8 mouse cellular contexts compared by ENCODE assay signal in the genomic region with DNA sequence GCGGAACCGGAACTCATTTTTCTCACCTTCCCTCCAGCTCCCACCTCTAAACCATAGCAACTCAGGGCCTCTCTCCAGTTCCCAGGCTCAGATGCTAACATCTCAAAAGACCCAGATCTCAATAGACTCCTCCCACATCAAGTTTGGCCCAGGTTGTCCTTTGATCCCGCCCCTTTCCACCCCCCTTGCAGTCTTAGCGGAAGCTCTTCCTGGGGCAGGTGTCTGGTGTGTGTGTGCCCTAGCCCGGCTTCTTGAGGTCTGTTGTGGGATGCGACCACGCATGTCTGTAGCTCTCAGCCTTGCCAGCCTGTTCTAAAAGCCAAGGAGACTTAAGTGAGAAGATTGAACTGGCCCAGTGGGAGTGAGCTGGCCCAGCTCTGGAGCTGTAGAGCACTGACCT. TPM values are rescaled to one million over a fixed set of nuclear protein-coding genes. Genes with fewer than 3 reads are reported as not detected.
DNase-seq lines count a peak whose midpoint lies in the region; ATAC-seq lines count a peak whose summit lies in the region.

No protein-coding gene starts in this region.

- 30% methylated on average over 7 of the region's 7 CpGs for WGBS in kidney, embryonic 14.5 days
- WGBS in midbrain, embryonic 11.5 days, result 52% methylated on average over 7 of the region's 7 CpGs

- H3K9me3 ChIP-seq in kidney, embryonic 14.5 days (ENCODE audit: control insufficient read depth, low read length), result no peaks in the 10 kb centered on the region
- H3K9me3 ChIP-seq in midbrain, embryonic 11.5 days (ENCODE audit: control insufficient read depth, low read length), result no peaks in the 10 kb centered on the region

- peak overlapping the region; percentile 24; the same call in 1 of the 2 replicates for H3K9ac ChIP-seq in kidney, embryonic 14.5 days (ENCODE audit: low read depth, low read length)
- H3K9ac ChIP-seq in midbrain, embryonic 11.5 days (ENCODE audit: low read length), result peak overlapping the region; percentile 14; the same call in 1 of the 2 replicates

- no peak for DNase-seq in kidney, postnatal 10 days
- DNase-seq in cerebellum, adult 9-11 months, result peak; percentile 70
- DNase-seq in induced T-regulatory cell, adult 2 months (ENCODE audit: low read depth), result peak; percentile 94
- no peak for DNase-seq in midbrain, embryonic 11.5 days (ENCODE audit: low spot score, missing footprints)
- peak; percentile 92 for DNase-seq in thymus, postnatal 14 days
- no peak for DNase-seq in left cerebral cortex, adult 18-20 months (ENCODE audit: low spot score in 2 of 2)

- no peak for ATAC-seq in kidney, embryonic 14.5 days (ENCODE audit: low FRiP score, low TSS enrichment)
- ATAC-seq in midbrain, embryonic 11.5 days (ENCODE audit: low FRiP score), result no peak
- no peak for ATAC-seq in granulocyte monocyte progenitor cell, adult 5-6 weeks (replicated peaks; ENCODE audit: poor library complexity, severe bottlenecking)

- H3K36me3 ChIP-seq in kidney, embryonic 14.5 days (ENCODE audit: control insufficient read depth, insufficient read depth, low read length), result peaks cover 82% of the 10 kb centered on the region
- H3K36me3 ChIP-seq in midbrain, embryonic 11.5 days (ENCODE audit: control insufficient read depth, insufficient read depth, low read length), result peaks cover 33% of the 10 kb centered on the region

- no peaks in the 10 kb centered on the region for H3K27me3 ChIP-seq in kidney, embryonic 14.5 days (ENCODE audit: control insufficient read depth, insufficient read depth, low read length)
- H3K27me3 ChIP-seq in midbrain, embryonic 11.5 days (ENCODE audit: control insufficient read depth, insufficient read depth, low read length), result no peaks in the 10 kb centered on the region

- H3K4me1 ChIP-seq in kidney, embryonic 14.5 days (ENCODE audit: control insufficient read depth, insufficient read depth, low read length), result peaks cover 33% of the 10 kb centered on the region
- H3K4me1 ChIP-seq in midbrain, embryonic 11.5 days (ENCODE audit: control insufficient read depth, insufficient read depth, low read length), result peaks cover 22% of the 10 kb centered on the region

- H3K27ac ChIP-seq in kidney, embryonic 14.5 days (ENCODE audit: low read depth, low read length), result no peak overlapping the region; the same call in 1 of the 2 replicates
- H3K27ac ChIP-seq in midbrain, embryonic 11.5 days (ENCODE audit: low read depth, low read length), result no peak overlapping the region

- peak overlapping the region; percentile 33 for H3K4me3 ChIP-seq in kidney, embryonic 14.5 days (ENCODE audit: low read length)
- no peak overlapping the region for H3K4me3 ChIP-seq in midbrain, embryonic 11.5 days (ENCODE audit: low read depth, low read length)

- H3K4me2 ChIP-seq in kidney, embryonic 14.5 days (replicated peaks; ENCODE audit: low read depth, low read length), result peak overlapping the region; percentile 47
- H3K4me2 ChIP-seq in midbrain, embryonic 11.5 days, result peak overlapping the region; percentile 37

RNA-seq across cellular contexts. Expression of a gene that starts 8.6 kb away (rescaled TPM):
- polyA plus RNA-seq in kidney, embryonic 14.5 days (2014; fragmentation: Nextera tagmentation; extraction: Ambion mirVana), result 16.6 and 16.7 TPM in 2 replicates
- 9.8 and 10.0 TPM in 2 replicates for polyA plus RNA-seq in midbrain, embryonic 11.5 days (2014; fragmentation: Nextera tagmentation; extraction: Ambion mirVana)
- total RNA-seq in granulocyte monocyte progenitor cell, adult 5-6 weeks (2014; fragmentation: Nextera tagmentation), result 29.5 and 37.5 TPM in 2 replicates
- 1.2 TPM in 2 replicates for total RNA-seq in granulocyte monocyte progenitor cell, adult 5-6 weeks (2017)
- 10 to 100 TPM; 34.0 to 34.5 TPM for total RNA-seq in left cerebral cortex, adult 18-20 months (2021)

RNA-seq across cellular contexts. Expression of a gene that starts 18.1 kb away (rescaled TPM):
- polyA plus RNA-seq in kidney, embryonic 14.5 days (2014; fragmentation: Nextera tagmentation; extraction: Ambion mirVana), result 2.0 and 3.2 TPM in 2 replicates
- polyA plus RNA-seq in midbrain, embryonic 11.5 days (2014; fragmentation: Nextera tagmentation; extraction: Ambion mirVana), result 1.6 TPM in 2 replicates
- total RNA-seq in granulocyte monocyte progenitor cell, adult 5-6 weeks (2014; fragmentation: Nextera tagmentation), result 1.5 TPM in 1 of 2 replicates, not detected in the other
- total RNA-seq in granulocyte monocyte progenitor cell, adult 5-6 weeks (2017), result 0.26 and 1.6 TPM in 2 replicates
- 10 to 100 TPM; 50.5 to 51.0 TPM for total RNA-seq in left cerebral cortex, adult 18-20 months (2021)

RNA-seq across cellular contexts. Expression of a gene that starts 18.6 kb away (rescaled TPM):
- polyA plus RNA-seq in kidney, embryonic 14.5 days (2014; fragmentation: Nextera tagmentation; extraction: Ambion mirVana), result 73.9 and 79.4 TPM in 2 replicates
- 59.6 and 60.7 TPM in 2 replicates for polyA plus RNA-seq in midbrain, embryonic 11.5 days (2014; fragmentation: Nextera tagmentation; extraction: Ambion mirVana)
- 26.5 and 45.9 TPM in 2 replicates for total RNA-seq in granulocyte monocyte progenitor cell, adult 5-6 weeks (2014; fragmentation: Nextera tagmentation)
- 15.5 and 25.2 TPM in 2 replicates for total RNA-seq in granulocyte monocyte progenitor cell, adult 5-6 weeks (2017)
- total RNA-seq in left cerebral cortex, adult 18-20 months (2021), result 10 to 100 TPM; 23.1 to 28.3 TPM

RNA-seq across cellular contexts. Expression of a gene that starts 31.9 kb away (rescaled TPM):
- not detected in 2 replicates for polyA plus RNA-seq in kidney, embryonic 14.5 days (2014; fragmentation: Nextera tagmentation; extraction: Ambion mirVana)
- not detected in 2 replicates for polyA plus RNA-seq in midbrain, embryonic 11.5 days (2014; fragmentation: Nextera tagmentation; extraction: Ambion mirVana)
- not detected in 2 replicates for total RNA-seq in granulocyte monocyte progenitor cell, adult 5-6 weeks (2014; fragmentation: Nextera tagmentation)
- not detected in 2 replicates for total RNA-seq in granulocyte monocyte progenitor cell, adult 5-6 weeks (2017)
- under 1 TPM in 1 of 2 experiments, not detected in 1; 0.37 TPM for total RNA-seq in left cerebral cortex, adult 18-20 months (2021)

Comparison
In these comparisons a context has a peak if more than half of its experiments do, and no peak if none do; other contexts are left out.
1. DNase-seq: peak in cerebellum, adult 9-11 months (single experiment), induced T-regulatory cell, adult 2 months (single experiment) and thymus, postnatal 14 days (single experiment); none in kidney, postnatal 10 days (single experiment), midbrain, embryonic 11.5 days (single experiment) and left cerebral cortex, adult 18-20 months (0 of 2).
2. RNA of a gene that starts 18.1 kb away (total RNA-seq): 50.5 to 51.0 TPM in left cerebral cortex, adult 18-20 months; 0.26 to 1.6 TPM in granulocyte monocyte progenitor cell, adult 5-6 weeks; every median in the first group is over 10 times any median in the second.